Mouse (Mus musculus): ENCODE results near the gene Zfp821. TPM values are rescaled to one million over a fixed set of nuclear protein-coding genes. Genes with fewer than 3 reads are reported as not detected.
A peak's percentile ranks its signal among the peaks of the same experiment; 100 is the strongest.
"Not testable (repeated sequence)": the region's sequence is repeated elsewhere in the genome, so short reads cannot be mapped to it uniquely, and the experiment has no call there.

Gene Zfp821
- total RNA-seq, 2 experiments from 2014 or later, result 7.5 to 9.5 TPM

- no peak for DNase-seq
These were observed 9.6 kb downstream of the Zfp821 start for GRCm38 (mm10) chr8:109714961-109715360.

GRCm38 (mm10) chr8:109725106-109725505, 19.8 kb downstream of the Zfp821 start:
- no peak for DNase-seq

GRCm38 (mm10) chr8:109731012-109731411, 25.7 kb downstream of the Zfp821 start:
- DNase-seq, result no peak

- no peak for DNase-seq
These were observed 28.7 kb downstream of the Zfp821 start for GRCm38 (mm10) chr8:109734018-109734417.

- no peak for DNase-seq
These were observed 31.5 kb downstream of the Zfp821 start for GRCm38 (mm10) chr8:109736819-109737218.

- peak; percentile 96 for DNase-seq
These were observed 32.1 kb downstream of the Zfp821 start, which contains the start of gene Atxn1l for GRCm38 (mm10) chr8:109737237-109738048. TSS of gene Atxn1l (minus strand) at chr8:109737739.

- no peak for DNase-seq
These were observed 32.7 kb downstream of the Zfp821 start for GRCm38 (mm10) chr8:109738049-109738380.

- DNase-seq, result no peak
These were observed 42.3 kb downstream of the Zfp821 start for GRCm38 (mm10) chr8:109747468-109748199.

- no peak for DNase-seq
These were observed 44.9 kb downstream of the Zfp821 start for GRCm38 (mm10) chr8:109750274-109750673.

- no peak for DNase-seq
These were observed 45.4 kb downstream of the Zfp821 start for GRCm38 (mm10) chr8:109750699-109751098.

- no peak for DNase-seq
These were observed 46.6 kb downstream of the Zfp821 start for GRCm38 (mm10) chr8:109751731-109752485.

- no peak for DNase-seq
These were observed 49.4 kb downstream of the Zfp821 start for GRCm38 (mm10) chr8:109754696-109755095.

- DNase-seq, result not testable (repeated sequence)
These were observed 50.2 kb downstream of the Zfp821 start for GRCm38 (mm10) chr8:109755554-109755953.

- DNase-seq, result no peak
These were observed 51.5 kb downstream of the Zfp821 start for GRCm38 (mm10) chr8:109756849-109757248.

- no peak for DNase-seq
These were observed 54.1 kb downstream of the Zfp821 start for GRCm38 (mm10) chr8:109759426-109759825.

GRCm38 (mm10) chr8:109760221-109760620, 54.9 kb downstream of the Zfp821 start:
- DNase-seq, result no peak

- no peak for DNase-seq
These were observed 58.7 kb downstream of the Zfp821 start for GRCm38 (mm10) chr8:109764031-109764430.

GRCm38 (mm10) chr8:109766081-109766480, 60.7 kb downstream of the Zfp821 start:
- no peak for DNase-seq

- DNase-seq, result no peak
These were observed 67.8 kb downstream of the Zfp821 start for GRCm38 (mm10) chr8:109773154-109773553.
